Mouse (Mus musculus) neutrophil, adult 5-6 weeks (primary cell): ENCODE measurements around the gene Polr1e. TPM values are rescaled to one million over a fixed set of nuclear protein-coding genes. Genes with fewer than 3 reads are reported as not detected.

Source experiments
- total RNA-seq: library from RNA; stranded (forward); fragments of 200-1000 nt; gene quantifications from 2 replicates; pipeline ENCODE4 v1.2.3, GENCODE M21; 2017

Gene Polr1e
- total RNA-seq, 1 experiment from 2014 or later = 22.0 TPM

Other genes with a start within 250 kb of the Polr1e start
- 2.9 and 6.6 TPM in 2 replicates for gene Grhpr, start 37.2 kb upstream of the Polr1e start, total RNA-seq
- gene Zbtb5, start 6.2 kb upstream of the Polr1e start, total RNA-seq = 16.7 and 17.0 TPM in 2 replicates
- gene Fbxo10, start 66.0 kb downstream of the Polr1e start, total RNA-seq = 2.0 and 2.1 TPM in 2 replicates
- gene Tomm5, start 89.5 kb downstream of the Polr1e start, total RNA-seq = 42.8 and 44.0 TPM in 2 replicates
- not detected in 2 replicates for gene Frmpd1, start 166.3 kb downstream of the Polr1e start, total RNA-seq